Mouse (Mus musculus) lung, postnatal 36 days (tissue): ENCODE measurements around the gene Ildr1.
A peak's percentile ranks its signal among the peaks of the same experiment; 100 is the strongest.

Experiments
- DNase-seq: peaks from one replicate; pipeline ENCODE4 v3.0.0; 2022; ENCODE audit warnings: mixed read lengths

Ildr1 gene

GRCm38 (mm10) chr16:36772996-36773395 lies 79.2 kb downstream of the Ildr1 start:
- DNase-seq: peak; percentile 35

DNA sequence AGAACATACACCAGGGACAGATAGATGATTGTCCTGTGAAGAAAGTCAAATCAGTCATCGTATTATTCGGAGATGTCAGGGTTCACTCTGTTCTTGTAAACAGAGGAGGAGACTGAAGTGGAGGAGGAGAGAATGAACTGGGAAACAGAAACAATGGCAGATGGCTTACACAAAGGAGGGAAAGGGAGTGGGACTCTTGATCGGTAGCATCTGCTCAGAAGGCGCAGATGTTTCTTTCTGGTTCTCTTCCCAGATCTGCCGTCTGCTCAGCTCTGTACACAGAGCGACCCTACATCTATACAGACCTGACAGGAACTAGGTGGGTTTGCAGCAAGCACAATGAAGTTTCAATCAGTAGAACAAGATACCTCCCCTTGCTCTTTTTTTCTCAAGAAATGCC lies 81.9 kb downstream of the Ildr1 start:
- no peak for DNase-seq
